ENCODE assay signal across 17 mouse cellular contexts in genomic region chr11:22928586-22929169, GRCm38 (mm10). TPM values are rescaled to one million over a fixed set of nuclear protein-coding genes. Genes with fewer than 3 reads are reported as not detected.
A peak's percentile ranks its signal among the peaks of the same experiment; 100 is the strongest.
DNase-seq lines count a peak whose midpoint lies in the region; ATAC-seq lines count a peak whose summit lies in the region.
"Had no signal": no experiment of that assay in that cellular context is flagged by ENCODE, and none has a peak within 500 bp of the region (broad histone marks: within the 10 kb centered on the region; RNA-seq: fewer than 3 reads in every experiment).

No protein-coding gene starts in this region.

- H3K4me2 ChIP-seq in heart, embryonic 13.5 days, result no peak overlapping the region
- H3K4me2 ChIP-seq: embryonic facial prominence, embryonic 15.5 days; heart, embryonic 15.5 days; limb, embryonic 15.5 days; midbrain, embryonic 11.5 days; neural tube, embryonic 15.5 days had no signal

- H3K27me3 ChIP-seq in heart, embryonic 13.5 days (replicated peaks), result no peaks in the 10 kb centered on the region
- H3K27me3 ChIP-seq: embryonic facial prominence, embryonic 15.5 days; heart, embryonic 15.5 days; limb, embryonic 15.5 days; neural tube, embryonic 15.5 days had no signal

- 0 out of 2 replicates have a peak overlapping the region, but pooled peaks have one; percentile 36 for H3K27ac ChIP-seq in heart, embryonic 13.5 days (replicated peaks)
- H3K27ac ChIP-seq: embryonic facial prominence, embryonic 15.5 days; heart, embryonic 15.5 days; limb, embryonic 15.5 days; neural tube, embryonic 15.5 days had no signal

- no peak overlapping the region for H3K9ac ChIP-seq in heart, embryonic 13.5 days
- H3K9ac ChIP-seq: embryonic facial prominence, embryonic 15.5 days; heart, embryonic 15.5 days; limb, embryonic 15.5 days; neural tube, embryonic 15.5 days had no signal

- WGBS in heart, embryonic 13.5 days, result 61% methylated on average over 8 of the region's 8 CpGs

- H3K4me1 ChIP-seq in heart, embryonic 13.5 days, result peaks cover 17% of the 10 kb centered on the region
- H3K4me1 ChIP-seq: embryonic facial prominence, embryonic 15.5 days; limb, embryonic 15.5 days; neural tube, embryonic 15.5 days had no signal

- no peak for DNase-seq in heart, postnatal 4 days
- DNase-seq in thymus, postnatal 14 days, result peak; percentile 33
- no peak for DNase-seq in thymus, postnatal 0 days (ENCODE audit: low spot score)
- DNase-seq in yolk sac, embryonic 10.5 days (ENCODE audit: low spot score), result no peak
- DNase-seq in retina, embryonic 14.5 days (ENCODE audit: low spot score), result no peak
- DNase-seq in testis, postnatal 10 days (ENCODE audit: low spot score), result no peak
- DNase-seq: cerebellum, postnatal 10 days; layer of hippocampus, adult 9-11 months had no signal

- no peaks in the 10 kb centered on the region for H3K9me3 ChIP-seq in heart, embryonic 13.5 days
- H3K9me3 ChIP-seq: embryonic facial prominence, embryonic 15.5 days; heart, embryonic 15.5 days; limb, embryonic 15.5 days; neural tube, embryonic 15.5 days had no signal

- no peaks in the 10 kb centered on the region for H3K36me3 ChIP-seq in heart, embryonic 13.5 days
- H3K36me3 ChIP-seq: embryonic facial prominence, embryonic 15.5 days; heart, embryonic 15.5 days; neural tube, embryonic 15.5 days had no signal

- H3K4me3 ChIP-seq in heart, embryonic 13.5 days, result no peak overlapping the region
- H3K4me3 ChIP-seq: embryonic facial prominence, embryonic 15.5 days; heart, embryonic 15.5 days; limb, embryonic 15.5 days; neural tube, embryonic 15.5 days had no signal

- ATAC-seq in heart, embryonic 13.5 days (ENCODE audit: extremely low read depth, insufficient number of reproducible peaks, low FRiP score, low TSS enrichment), result no peak
- peak; percentile 76 for ATAC-seq in inflammation-experienced regulatory T-cells, adult 6 months
- ATAC-seq: intestine, postnatal 0 days had no signal

RNA-seq across cellular contexts. Expression of gene Zrsr1, which starts 43.1 kb away (rescaled TPM):
- polyA plus RNA-seq in heart, embryonic 13.5 days (2015; fragmentation: Nextera tagmentation; extraction: Ambion mirVana), result 1.8 and 2.4 TPM in 2 replicates
- total RNA-seq in heart, postnatal 4 days (2021), result 1 to 10 TPM; 8.2 to 8.7 TPM
- 3.1 and 3.7 TPM in 2 replicates for polyA plus RNA-seq in thymus, postnatal 0 days (2015; fragmentation: Nextera tagmentation; extraction: Ambion mirVana)
- 10 to 100 TPM in 1 of 3 experiments, 1 to 10 TPM in 2; 6.2 to 11.1 (median 8.8) TPM for polyA plus RNA-seq in inflammation-experienced regulatory T-cells, adult 6 months (2017; shearing (Covaris generic))

RNA-seq across cellular contexts. Expression of gene Gm28048, which starts 53.2 kb away (rescaled TPM):
- polyA plus RNA-seq in heart, embryonic 13.5 days (2015; fragmentation: Nextera tagmentation; extraction: Ambion mirVana), result 7.1 and 7.8 TPM in 2 replicates
- 1 to 10 TPM; 7.6 to 8.1 TPM for total RNA-seq in heart, postnatal 4 days (2021)
- 41.2 and 44.0 TPM in 2 replicates for polyA plus RNA-seq in thymus, postnatal 0 days (2015; fragmentation: Nextera tagmentation; extraction: Ambion mirVana)
- 10 to 100 TPM; 32.2 to 37.8 (median 34.9) TPM for polyA plus RNA-seq in inflammation-experienced regulatory T-cells, adult 6 months (2017; shearing (Covaris generic))
- polyA plus RNA-seq: small intestine, adult 2 months had no signal

RNA-seq across cellular contexts. Expression of gene Commd1, which starts 53.5 kb away (rescaled TPM):
- 309 and 354 TPM in 2 replicates for polyA plus RNA-seq in heart, embryonic 13.5 days (2015; fragmentation: Nextera tagmentation; extraction: Ambion mirVana)
- 100 to 1,000 TPM; 161 to 186 TPM for total RNA-seq in heart, postnatal 4 days (2021)
- 265 and 303 TPM in 2 replicates for polyA plus RNA-seq in thymus, postnatal 0 days (2015; fragmentation: Nextera tagmentation; extraction: Ambion mirVana)
- polyA plus RNA-seq in inflammation-experienced regulatory T-cells, adult 6 months (2017; shearing (Covaris generic)), result 100 to 1,000 TPM in 1 of 3 experiments, 10 to 100 TPM in 2; 72.3 to 139 (median 76.1) TPM
